Mouse (Mus musculus): Measurements from ENCODE around the gene Msmo1. TPM values are rescaled to one million over a fixed set of nuclear protein-coding genes. Genes with fewer than 3 reads are reported as not detected.

Msmo1 gene
- total RNA-seq, 2 experiments from 2014 or later: 8.9 to 9.6 TPM

DNA sequence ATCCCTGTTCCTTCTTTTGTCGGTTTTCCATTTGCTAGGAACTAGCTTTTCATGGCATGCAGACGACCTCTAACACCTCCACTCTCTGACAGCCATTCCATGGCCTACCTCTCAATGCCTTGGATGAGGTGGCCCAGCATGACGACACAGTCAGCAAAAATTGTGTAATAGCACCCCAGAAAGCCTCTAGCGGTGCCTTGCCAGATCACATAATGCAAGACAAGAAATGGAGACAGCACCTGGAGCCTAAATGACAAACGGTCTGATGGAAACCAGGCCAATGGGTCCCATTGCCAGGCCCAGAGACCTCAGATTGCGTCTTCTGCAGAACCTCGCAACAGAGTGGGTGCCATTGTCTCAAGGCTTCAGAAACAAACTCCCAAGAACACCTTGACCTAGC lies 21.1 kb downstream of the Msmo1 start:
- DNase-seq: no peak

DNA sequence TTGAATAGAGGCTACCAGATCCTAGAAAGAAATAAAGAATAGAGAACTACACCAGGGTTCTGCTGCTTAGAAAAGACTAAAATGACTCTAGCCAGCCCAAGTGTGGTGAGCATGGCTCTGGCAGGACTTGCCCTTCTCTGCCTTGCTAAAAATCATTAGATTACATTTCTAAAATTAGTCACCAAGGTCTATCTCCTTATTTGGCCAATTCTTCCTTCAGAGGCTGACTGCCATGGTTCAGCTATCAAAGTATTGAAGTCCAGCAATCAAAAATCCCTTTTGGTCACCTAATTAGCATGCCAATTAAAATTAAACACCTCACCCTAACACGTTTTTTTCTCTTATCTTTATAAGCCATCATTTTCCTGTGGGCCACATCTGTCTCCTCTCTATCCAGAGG lies 22.0 kb downstream of the Msmo1 start:
- DNase-seq: no peak

DNA sequence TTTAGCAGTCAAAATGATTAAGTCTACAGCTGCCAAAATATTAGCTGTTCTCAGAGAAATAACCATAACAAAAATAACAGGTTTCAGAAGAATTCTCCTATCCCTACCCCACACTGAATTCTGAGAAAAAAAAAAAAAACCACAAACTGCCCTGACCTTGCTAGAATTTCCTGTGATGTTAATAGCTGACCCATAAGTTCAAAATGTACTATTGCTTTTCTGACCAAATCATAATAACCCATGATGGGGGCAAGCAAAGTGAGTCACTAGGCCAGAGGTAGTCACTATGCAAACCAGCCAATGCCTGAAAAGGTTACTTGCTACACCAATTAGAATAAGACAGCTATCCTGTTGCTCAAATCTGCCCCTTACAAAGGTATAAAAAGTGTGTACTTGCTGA lies 26.1 kb downstream of the Msmo1 start:
- DNase-seq: no peak

DNA sequence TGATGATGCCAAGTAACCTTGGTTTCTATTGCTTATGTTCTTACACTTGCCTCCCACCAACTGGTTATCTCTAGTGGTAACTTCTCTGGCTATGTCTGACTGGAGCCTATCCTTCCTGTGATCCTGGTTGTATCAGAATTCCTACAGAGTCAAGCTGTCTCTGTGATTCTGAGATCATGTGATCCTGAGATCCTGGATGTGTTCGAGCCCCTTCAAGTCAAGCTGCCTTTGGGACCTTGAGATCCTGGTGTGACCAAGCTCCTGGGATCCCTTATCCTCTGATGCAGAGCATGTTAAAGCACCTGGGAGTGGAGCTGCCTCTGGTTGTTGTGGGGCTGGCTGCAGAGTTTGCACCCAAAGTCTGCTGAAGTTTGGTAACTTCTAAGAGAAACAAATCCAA lies 30.4 kb downstream of the Msmo1 start:
- no peak for DNase-seq

DNA sequence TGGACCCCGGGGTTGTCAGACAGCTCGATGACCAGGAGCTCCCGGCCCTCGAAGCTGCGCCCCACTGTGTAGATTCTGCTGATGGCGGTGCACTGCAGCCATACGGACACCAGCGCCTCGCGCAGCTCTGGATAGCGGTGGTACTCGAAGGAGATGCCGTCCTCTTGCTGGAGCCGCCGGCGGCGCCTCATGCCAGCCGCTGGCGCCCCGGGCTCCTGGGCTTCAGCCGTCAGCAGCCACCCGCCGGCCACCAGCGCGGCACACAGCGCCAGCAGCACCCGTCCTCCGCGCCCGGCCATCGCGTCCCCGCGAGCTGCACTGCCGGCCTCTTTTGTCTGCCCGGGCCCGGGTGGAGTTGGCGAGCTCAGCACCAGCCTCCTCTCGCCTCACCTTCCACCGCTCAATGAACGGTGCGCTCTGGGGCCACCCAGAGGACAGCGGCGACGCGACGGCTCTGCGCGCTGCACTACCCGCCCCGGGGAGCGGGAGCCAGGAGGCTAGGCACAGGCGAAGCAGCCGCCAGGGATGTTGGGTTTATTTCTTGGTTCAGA lies 40.9 kb downstream of the Msmo1 start, which contains the start of gene Cpe:
Cpe (minus strand) TSS at position 404 of the 551 bp plus-strand sequence.
- peak; percentile 78 for DNase-seq

DNA sequence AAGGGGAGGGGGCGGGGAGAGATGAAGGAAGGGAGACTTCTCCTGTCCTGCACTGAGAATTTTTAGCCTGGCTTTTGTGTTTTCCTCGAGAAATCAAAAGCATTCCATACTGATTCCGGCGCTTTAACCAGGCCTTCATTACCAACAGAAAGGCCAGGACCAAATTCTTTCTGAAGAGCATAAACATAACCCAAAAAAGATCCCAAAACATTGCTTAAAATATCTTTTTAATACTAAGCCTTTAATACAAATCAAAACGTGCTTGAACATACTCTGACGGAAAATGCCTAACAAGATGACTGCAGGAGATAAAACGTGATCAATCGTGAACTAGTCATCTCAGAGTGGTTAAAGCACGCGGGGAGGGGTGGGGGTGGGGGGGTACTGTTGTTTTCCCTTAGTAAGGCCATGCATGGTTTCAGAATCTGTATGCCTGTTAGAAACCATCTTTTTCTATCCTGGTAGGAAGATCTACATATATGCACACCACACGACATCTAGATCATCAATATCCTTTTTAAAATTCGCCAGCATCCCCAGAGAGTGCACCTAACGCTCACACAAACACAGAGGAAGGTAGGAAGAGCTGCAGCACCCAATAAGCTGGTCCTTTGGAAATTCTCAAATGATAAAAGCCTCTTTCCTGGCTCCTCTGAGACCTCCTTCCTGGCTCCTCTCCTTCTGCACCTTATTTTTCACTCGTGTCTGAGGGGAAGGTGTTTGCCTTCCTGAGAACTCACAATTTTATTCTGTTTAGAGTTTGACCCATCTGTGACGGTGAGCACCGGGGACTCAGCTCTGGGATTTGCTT lies 41.8 kb downstream of the Msmo1 start:
- no peak for DNase-seq

DNA sequence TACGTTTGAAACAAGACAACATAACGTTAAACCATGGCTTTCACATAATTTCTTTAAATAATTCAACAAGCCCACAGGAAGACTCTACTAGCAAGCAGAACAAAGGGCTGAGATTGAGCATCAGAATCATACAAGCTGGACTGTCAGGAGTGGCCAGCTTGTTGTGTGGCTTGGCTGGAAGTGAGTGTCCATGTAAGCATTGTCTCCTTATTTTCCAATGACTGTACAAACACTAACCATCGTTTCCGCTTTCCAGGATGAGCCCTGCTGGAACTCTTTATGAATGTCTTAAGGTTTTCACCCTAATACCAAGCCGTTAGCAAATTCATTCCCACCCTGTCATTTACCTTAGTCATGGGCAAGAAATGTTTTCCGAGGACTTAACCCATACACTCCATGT lies 42.7 kb downstream of the Msmo1 start:
- DNase-seq: no peak

DNA sequence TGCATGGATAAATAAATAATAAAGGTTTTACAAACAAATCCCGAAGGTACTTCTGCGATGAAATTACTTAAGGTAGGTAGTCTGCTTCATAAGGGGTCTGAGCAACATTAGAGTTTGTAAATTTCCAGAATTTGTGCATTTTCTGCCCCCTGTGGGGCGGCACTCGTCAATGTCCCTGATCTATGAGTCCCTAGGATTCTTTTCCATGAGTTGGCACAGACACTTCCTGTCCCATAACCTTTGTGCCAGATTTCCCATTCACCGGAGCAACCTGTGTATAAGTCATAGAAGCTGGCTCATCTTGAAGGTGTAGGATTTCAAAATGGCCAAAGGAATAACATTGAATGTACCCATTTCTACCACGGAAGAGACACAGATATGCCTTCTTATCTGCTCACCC lies 43.3 kb downstream of the Msmo1 start:
- DNase-seq: no peak

DNA sequence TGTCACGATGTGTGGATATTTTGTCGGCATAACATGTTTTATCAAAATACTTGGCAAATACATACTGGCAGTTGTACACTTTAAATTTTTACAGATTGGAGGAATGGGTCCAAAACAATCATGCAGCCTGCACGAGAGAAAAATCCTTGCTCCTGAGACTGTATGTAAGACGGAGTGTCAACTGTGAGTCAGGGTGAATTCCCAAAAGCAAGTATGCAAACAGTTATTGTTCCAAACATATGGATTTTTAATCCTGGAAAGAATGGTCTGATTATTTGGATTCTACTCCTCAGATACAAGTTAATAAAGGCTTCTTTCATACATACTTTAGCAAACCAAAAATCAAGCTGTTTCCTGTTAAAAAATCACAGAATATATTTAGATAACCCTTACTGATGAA lies 44.9 kb downstream of the Msmo1 start:
- no peak for DNase-seq

DNA sequence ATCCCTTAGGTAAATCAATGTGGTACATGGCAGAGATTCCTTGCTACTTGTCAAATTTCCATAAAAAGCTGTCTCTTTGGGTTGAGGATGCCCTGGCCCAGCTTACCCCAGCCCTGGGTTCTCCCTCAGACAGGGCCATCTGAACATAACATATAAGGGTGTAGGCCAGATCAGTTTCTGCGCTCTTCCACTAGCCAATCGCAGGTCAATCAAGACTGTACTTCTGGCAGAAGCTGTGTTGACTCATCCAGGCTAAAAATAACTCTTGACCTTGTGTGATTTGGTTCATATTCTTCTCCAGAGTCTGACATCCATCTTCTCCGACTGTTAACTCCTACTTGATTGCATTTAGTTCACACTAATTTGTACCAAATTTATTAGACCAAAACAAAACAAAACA lies 45.4 kb downstream of the Msmo1 start:
- DNase-seq: no peak

DNA sequence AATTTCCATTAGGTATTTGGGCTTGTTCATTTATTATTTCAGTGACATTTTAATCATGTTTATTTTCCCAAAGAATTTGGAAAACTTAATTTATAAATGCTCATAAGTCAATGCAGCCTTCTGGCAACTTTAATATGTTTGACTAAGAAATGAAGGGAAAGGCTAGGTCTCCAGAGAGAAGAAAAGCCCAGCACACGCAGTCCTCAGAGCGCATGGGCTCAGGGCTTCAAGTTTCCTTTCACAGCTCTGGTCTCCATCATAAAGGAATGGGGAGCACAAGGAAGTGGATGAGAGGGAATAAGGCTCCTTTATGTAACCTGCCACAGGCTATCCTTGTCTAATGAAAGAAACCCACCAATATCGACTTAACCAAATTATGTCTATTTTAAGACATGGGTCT lies 51.1 kb downstream of the Msmo1 start:
- no peak for DNase-seq

DNA sequence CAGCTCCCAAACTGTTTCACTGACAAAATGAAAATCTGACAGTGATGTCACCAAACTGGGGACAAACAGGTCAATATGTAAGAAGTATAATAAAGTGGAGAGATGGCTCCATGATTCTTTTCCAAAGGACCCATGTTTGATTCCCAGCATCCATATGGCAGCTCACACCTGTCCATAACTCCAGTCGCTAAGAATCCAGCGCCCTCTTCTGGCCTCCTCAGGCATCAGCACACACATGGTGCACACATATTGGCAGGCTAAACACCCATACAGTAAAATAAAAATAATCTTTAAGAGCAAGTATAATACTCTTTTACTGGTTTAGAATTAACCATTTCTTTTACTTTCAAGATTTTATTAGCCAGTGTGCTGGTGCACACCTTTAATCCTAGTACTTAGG lies 57.2 kb downstream of the Msmo1 start:
- no peak for DNase-seq

DNA sequence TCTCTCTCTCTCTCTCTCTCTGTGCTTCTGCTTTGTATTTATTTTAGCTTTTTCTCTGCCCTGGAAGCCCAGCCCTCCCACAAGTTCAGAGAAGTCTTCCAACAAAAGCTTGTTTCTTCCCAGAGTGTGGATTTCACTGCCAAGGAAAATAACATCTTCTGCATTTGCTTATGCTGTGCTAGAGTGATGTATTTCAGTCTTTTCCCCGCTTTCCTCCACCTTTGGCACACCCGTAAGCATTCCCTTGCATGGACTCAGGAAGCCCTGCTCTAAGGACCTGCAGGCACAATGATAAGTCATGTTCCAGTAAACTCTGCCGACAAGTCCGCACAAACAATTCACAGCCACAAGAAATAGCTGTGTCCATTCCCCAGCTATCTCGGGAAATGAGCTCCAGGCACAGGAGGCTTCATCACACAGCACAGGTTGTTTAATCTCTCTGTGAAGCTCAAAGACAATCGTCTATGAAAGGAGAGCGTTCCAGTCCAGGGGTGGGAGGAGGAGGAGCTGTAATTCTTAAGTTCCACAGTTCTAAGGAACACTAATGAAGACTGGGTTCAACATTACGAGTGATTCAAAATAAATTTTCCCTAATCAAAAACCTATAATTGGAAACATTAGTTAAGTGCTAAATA lies 58.5 kb downstream of the Msmo1 start:
- DNase-seq: no peak

DNA sequence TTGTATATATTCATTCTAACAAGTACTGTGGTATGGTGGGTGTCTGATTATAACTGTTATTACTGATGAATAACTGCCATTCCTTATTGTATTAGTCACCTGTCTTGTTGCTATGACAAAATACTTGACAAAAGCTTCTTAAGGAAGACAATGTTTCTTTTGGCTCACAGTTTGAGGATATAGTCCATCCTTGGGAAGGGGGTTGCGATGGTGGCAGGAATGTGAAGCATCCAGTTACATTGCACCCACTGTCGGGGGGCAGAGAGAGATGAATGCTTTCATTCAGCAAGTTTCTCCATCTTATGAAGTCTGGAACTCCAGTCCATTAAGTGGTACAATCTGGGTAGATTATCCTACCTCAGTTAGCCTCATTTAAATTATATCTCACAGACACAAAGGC lies 60.7 kb downstream of the Msmo1 start:
- no peak for DNase-seq

DNA sequence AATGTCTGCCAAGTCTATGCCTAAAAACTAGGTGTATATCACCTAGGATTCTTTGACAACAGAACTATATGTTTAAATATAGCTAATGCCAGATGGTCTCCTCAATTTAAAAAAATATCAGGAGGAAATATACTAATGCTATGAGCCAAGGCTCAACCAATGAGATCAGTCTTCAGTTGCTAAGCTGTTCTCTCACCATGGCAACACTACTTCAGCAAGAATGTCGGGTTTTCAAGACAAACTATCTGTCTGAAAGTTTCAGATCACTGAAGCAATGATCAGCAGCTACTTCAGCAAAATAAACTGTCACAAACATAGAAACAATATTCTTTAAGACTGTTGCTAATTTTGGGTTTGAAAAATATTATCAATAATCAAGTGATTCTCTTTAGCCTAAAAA lies 61.7 kb downstream of the Msmo1 start:
- DNase-seq: no peak

Other genes starting within 250 kb of the Msmo1 start
- 100 to 1,000 TPM; 117 to 150 TPM for gene Cpe, start 40.7 kb downstream of the Msmo1 start, total RNA-seq (2021)
- gene Klhl2, start 116.2 kb upstream of the Msmo1 start, total RNA-seq (2021): 1 to 10 TPM; 7.1 to 7.3 TPM
- gene Tmem192, start 213.4 kb upstream of the Msmo1 start, total RNA-seq (2021): 10 to 100 TPM; 11.9 to 13.4 TPM